In genomic region chr11:76671871-76672475, GRCm38 (mm10) we compare ENCODE assay signal across 9 mouse cellular contexts. TPM values are rescaled to one million over a fixed set of nuclear protein-coding genes. Genes with fewer than 3 reads are reported as not detected.
DNase-seq lines count a peak whose midpoint lies in the region; ATAC-seq and TF ChIP-seq lines count a peak whose summit lies in the region.
"Had no signal": no experiment of that assay in that cellular context is flagged by ENCODE, and none has a peak within 500 bp of the region (broad histone marks: within the 10 kb centered on the region; RNA-seq: fewer than 3 reads in every experiment).

TSS of gene Bhlha9 (plus strand) at chr11:76672470.

- H3K9me3 ChIP-seq in kidney, postnatal 0 days (replicated peaks; ENCODE audit: low read length) = no peaks in the 10 kb centered on the region
- no peaks in the 10 kb centered on the region for H3K9me3 ChIP-seq in forebrain, postnatal 0 days (ENCODE audit: low read length)
- no peaks in the 10 kb centered on the region for H3K9me3 ChIP-seq in midbrain, embryonic 14.5 days (ENCODE audit: control insufficient read depth, low read length)

- H3K36me3 ChIP-seq in kidney, postnatal 0 days (ENCODE audit: insufficient read depth, low read length) = no peaks in the 10 kb centered on the region
- H3K36me3 ChIP-seq in forebrain, postnatal 0 days (ENCODE audit: insufficient read depth) = no peaks in the 10 kb centered on the region
- H3K36me3 ChIP-seq in midbrain, embryonic 14.5 days (ENCODE audit: control insufficient read depth, insufficient read depth, low read length) = no peaks in the 10 kb centered on the region

- DNase-seq in kidney, postnatal 0 days (ENCODE audit: low spot score) = no peak
- DNase-seq in kidney, postnatal 36 days = no peak
- peak; percentile 79 to 81 for DNase-seq in cerebellum, adult 2 months
- no peak for DNase-seq in forebrain, postnatal 0 days
- no peak for DNase-seq in midbrain, embryonic 14.5 days
- DNase-seq in gastrocnemius, postnatal 14 days = no peak
- no peak for DNase-seq in layer of hippocampus, postnatal 10 days (ENCODE audit: low spot score in 2 of 2)
- DNase-seq in kidney, adult 9 months = no peak

- ATAC-seq in kidney, postnatal 0 days (replicated peaks; ENCODE audit: low FRiP score, low read depth) = no peak
- ATAC-seq in forebrain, postnatal 0 days = 0 out of 2 replicates have a peak, but pooled peaks have one; percentile 3
- no peak for ATAC-seq in midbrain, embryonic 14.5 days (ENCODE audit: low FRiP score, low TSS enrichment)

- peak within 1 kb of the TSS; percentile 28 for H3K4me3 ChIP-seq in kidney, postnatal 0 days (replicated peaks; ENCODE audit: low read depth, low read length)
- H3K4me3 ChIP-seq in cerebellum, adult 2 months (replicated peaks; ENCODE audit: insufficient read depth, low read depth, low read length) = peak within 1 kb of the TSS; percentile 12
- H3K4me3 ChIP-seq in forebrain, postnatal 0 days (ENCODE audit: low read depth, low read length) = peak within 1 kb of the TSS; percentile 36
- peak within 1 kb of the TSS; percentile 35 for H3K4me3 ChIP-seq in midbrain, embryonic 14.5 days (replicated peaks; ENCODE audit: low read depth, low read length)

- H3K9ac ChIP-seq in kidney, postnatal 0 days (ENCODE audit: low read depth, low read length) = 0 out of 2 replicates have a peak within 1 kb of the TSS, but pooled peaks have one; percentile 41
- peak within 1 kb of the TSS; percentile 62 for H3K9ac ChIP-seq in forebrain, postnatal 0 days
- peak within 1 kb of the TSS; percentile 59 for H3K9ac ChIP-seq in midbrain, embryonic 14.5 days (replicated peaks; ENCODE audit: low read length)

- intact Hi-C loops in gastrocnemius, postnatal 14 days (cut with DNase I; ENCODE audit: low total_unique reads) = loop anchor here (10.0 kb wide), 1 partner anchor 223 kb away; no protein-coding TSS in a partner anchor

- WGBS in kidney, postnatal 0 days = 62% methylated on average over 15 of the region's 15 CpGs
- WGBS in cerebellum, adult 2 months = 11% methylated on average over 15 of the region's 15 CpGs
- WGBS in forebrain, postnatal 0 days = 60% methylated on average over 15 of the region's 15 CpGs
- WGBS in midbrain, embryonic 14.5 days = 63% methylated on average over 15 of the region's 15 CpGs

- H3K4me1 ChIP-seq in kidney, postnatal 0 days (replicated peaks; ENCODE audit: insufficient read depth, low read length) = peaks cover 8% of the 10 kb centered on the region; the same call in 1 of the 2 replicates
- peaks cover 33% of the 10 kb centered on the region for H3K4me1 ChIP-seq in cerebellum, adult 2 months (ENCODE audit: control insufficient read depth, insufficient read depth, low read length)
- peaks cover 10% of the 10 kb centered on the region for H3K4me1 ChIP-seq in forebrain, postnatal 0 days (ENCODE audit: insufficient read depth)
- no peaks in the 10 kb centered on the region for H3K4me1 ChIP-seq in midbrain, embryonic 14.5 days (ENCODE audit: control insufficient read depth, insufficient read depth, low read length)

- peaks cover 35% of the 10 kb centered on the region for H3K27me3 ChIP-seq in kidney, postnatal 0 days (ENCODE audit: insufficient read depth, low read length)
- no peaks in the 10 kb centered on the region for H3K27me3 ChIP-seq in cerebellum, adult 2 months (ENCODE audit: control insufficient read depth, insufficient read depth, low read length)
- H3K27me3 ChIP-seq in forebrain, postnatal 0 days (ENCODE audit: insufficient read depth, low read length) = peaks cover 48% of the 10 kb centered on the region
- H3K27me3 ChIP-seq in midbrain, embryonic 14.5 days (ENCODE audit: control insufficient read depth, insufficient read depth, low read length) = peaks cover 47% of the 10 kb centered on the region

- TF ChIP-seq POLR2A in cerebellum, adult 2 months (IDR thresholded peaks at IDR 0.05; ENCODE audit: borderline replicate concordance, insufficient read depth, low read length) = 0 out of 2 replicates have a peak, but pooled peaks have one; percentile 4

- no peak within 1 kb of the TSS for H3K27ac ChIP-seq in kidney, postnatal 0 days
- peak within 1 kb of the TSS; percentile 67 for H3K27ac ChIP-seq in cerebellum, adult 2 months (ENCODE audit: insufficient read depth, low read length)
- H3K27ac ChIP-seq in forebrain, postnatal 0 days (ENCODE audit: low read depth, low read length) = no peak within 1 kb of the TSS
- H3K27ac ChIP-seq in midbrain, embryonic 14.5 days (replicated peaks; ENCODE audit: low read depth, low read length) = no peak within 1 kb of the TSS
- H3K27ac ChIP-seq: macrophage had no signal

- H3K4me2 ChIP-seq in kidney, postnatal 0 days (ENCODE audit: low read length) = peak within 1 kb of the TSS; percentile 59
- peak within 1 kb of the TSS; percentile 84 for H3K4me2 ChIP-seq in forebrain, postnatal 0 days (ENCODE audit: low read depth)
- H3K4me2 ChIP-seq in midbrain, embryonic 14.5 days (ENCODE audit: low read length) = peak within 1 kb of the TSS; percentile 61

- no peak for TF ChIP-seq CTCF in kidney, postnatal 0 days (IDR thresholded peaks at IDR 0.05; ENCODE audit: low read depth)
- no peak for TF ChIP-seq CTCF in cerebellum, adult 2 months (IDR thresholded peaks at IDR 0.05; ENCODE audit: borderline replicate concordance, insufficient read depth, low read depth, low read length)
- no peak for TF ChIP-seq CTCF in forebrain, postnatal 0 days (IDR thresholded peaks at IDR 0.05; ENCODE audit: low read depth)

RNA-seq across cellular contexts. Expression of gene Bhlha9, which starts in this region (rescaled TPM):
- 0.16 TPM in 1 of 2 replicates, not detected in the other for polyA plus RNA-seq in kidney, postnatal 0 days (2015; fragmentation: Nextera tagmentation; extraction: Ambion mirVana)
- polyA plus RNA-seq in cerebellum, adult 2 months (2012; rRNA removed) = 3.0 and 4.3 TPM in 2 replicates
- total RNA-seq in forebrain, postnatal 0 days (2014; rRNA removed) = 0.62 and 0.92 TPM in 2 replicates
- 0.97 and 1.8 TPM in 2 replicates for polyA plus RNA-seq in forebrain, postnatal 0 days (2015; fragmentation: Nextera tagmentation; extraction: Ambion mirVana)
- polyA plus RNA-seq in midbrain, embryonic 14.5 days (2014; fragmentation: Nextera tagmentation; extraction: Ambion mirVana) = 0.73 and 0.76 TPM in 2 replicates
- total RNA-seq in gastrocnemius, postnatal 14 days (2021) = not detected
- total RNA-seq in layer of hippocampus, postnatal 10 days (2021) = 1 to 10 TPM; 3.8 to 5.4 TPM
- polyA plus RNA-seq: macrophage had no signal

Comparison
In these comparisons a context has a peak if more than half of its experiments do, and no peak if none do; other contexts are left out.
1. DNase-seq: peak in cerebellum, adult 2 months (2 of 2); none in kidney, postnatal 0 days (single experiment), kidney, postnatal 36 days (0 of 2), forebrain, postnatal 0 days (single experiment), midbrain, embryonic 14.5 days (single experiment), gastrocnemius, postnatal 14 days (single experiment), layer of hippocampus, postnatal 10 days (0 of 2) and kidney, adult 9 months (single experiment).
2. Peak in every context shown above with its lines, with median percentiles within 50 percentile points of each other: H3K4me2 ChIP-seq, H3K4me3 ChIP-seq and H3K9ac ChIP-seq.